Comparison of ENCODE assay signal across 18 mouse cellular contexts in genomic region chr6:90754927-90755612, GRCm38 (mm10).
A peak's percentile ranks its signal among the peaks of the same experiment; 100 is the strongest.
DNase-seq lines count a peak whose midpoint lies in the region; ATAC-seq and TF ChIP-seq lines count a peak whose summit lies in the region.
"Had no signal": no experiment of that assay in that cellular context is flagged by ENCODE, and none has a peak within 500 bp of the region (broad histone marks: within the 10 kb centered on the region; RNA-seq: fewer than 3 reads in every experiment).

No protein-coding gene starts in this region.

- H3K9ac ChIP-seq in kidney, embryonic 15.5 days: no peak overlapping the region
- no peak overlapping the region for H3K9ac ChIP-seq in liver, postnatal 0 days (replicated peaks)
- H3K9ac ChIP-seq in hindbrain, embryonic 16.5 days (ENCODE audit: low read depth, low read length): no peak overlapping the region
- H3K9ac ChIP-seq: hindbrain, embryonic 15.5 days; lung, embryonic 15.5 days; midbrain, embryonic 15.5 days; neural tube, embryonic 12.5 days had no signal

- H3K27me3 ChIP-seq in kidney, embryonic 15.5 days: no peaks in the 10 kb centered on the region
- H3K27me3 ChIP-seq in liver, postnatal 0 days (ENCODE audit: insufficient read depth, low read length): no peaks in the 10 kb centered on the region
- H3K27me3 ChIP-seq in hindbrain, embryonic 16.5 days (replicated peaks; ENCODE audit: control insufficient read depth, insufficient read depth, low read length): no peaks in the 10 kb centered on the region
- H3K27me3 ChIP-seq: hindbrain, embryonic 15.5 days; lung, embryonic 15.5 days; midbrain, embryonic 15.5 days; neural tube, embryonic 12.5 days had no signal

- no peaks in the 10 kb centered on the region for H3K36me3 ChIP-seq in kidney, embryonic 15.5 days
- H3K36me3 ChIP-seq in liver, postnatal 0 days (replicated peaks; ENCODE audit: insufficient read depth, low read length): no peaks in the 10 kb centered on the region
- H3K36me3 ChIP-seq in hindbrain, embryonic 16.5 days (ENCODE audit: control insufficient read depth, insufficient read depth, low read length): no peaks in the 10 kb centered on the region
- H3K36me3 ChIP-seq: hindbrain, embryonic 15.5 days; lung, embryonic 15.5 days; midbrain, embryonic 15.5 days; neural tube, embryonic 12.5 days had no signal

- TF ChIP-seq EP300 in liver, postnatal 0 days (IDR thresholded peaks at IDR 0.05; ENCODE audit: low read depth): no peak

- WGBS in kidney, embryonic 15.5 days: 57% methylated on average over 7 of the region's 7 CpGs
- 55% methylated on average over 7 of the region's 7 CpGs for WGBS in liver, postnatal 0 days (ENCODE audit: insufficient replicate concordance)
- 84% methylated on average over 7 of the region's 7 CpGs for WGBS in hindbrain, embryonic 16.5 days

- H3K4me3 ChIP-seq in kidney, embryonic 15.5 days (replicated peaks): no peak overlapping the region
- no peak overlapping the region for H3K4me3 ChIP-seq in liver, postnatal 0 days (ENCODE audit: low read depth, low read length)
- no peak overlapping the region for H3K4me3 ChIP-seq in hindbrain, embryonic 16.5 days (ENCODE audit: low read length)
- H3K4me3 ChIP-seq: erythroblast, embryonic 14.5 days; hindbrain, embryonic 15.5 days; lung, embryonic 15.5 days; midbrain, embryonic 15.5 days; neural tube, embryonic 12.5 days had no signal

- ATAC-seq in kidney, embryonic 15.5 days (replicated peaks; ENCODE audit: low FRiP score): no peak
- no peak for ATAC-seq in liver, postnatal 0 days
- ATAC-seq in hindbrain, embryonic 16.5 days: no peak
- ATAC-seq: activated CD4-positive, CD25-positive, alpha-beta regulatory T cell, adult 4 months; midbrain, embryonic 15.5 days had no signal

- TF ChIP-seq CTCF in liver, postnatal 0 days (IDR thresholded peaks at IDR 0.05; ENCODE audit: low read depth): no peak

- H3K9me3 ChIP-seq in kidney, embryonic 15.5 days (replicated peaks): no peaks in the 10 kb centered on the region
- no peaks in the 10 kb centered on the region for H3K9me3 ChIP-seq in liver, postnatal 0 days (ENCODE audit: low read length)
- H3K9me3 ChIP-seq in hindbrain, embryonic 16.5 days (ENCODE audit: control insufficient read depth, low read length): no peaks in the 10 kb centered on the region
- H3K9me3 ChIP-seq: hindbrain, embryonic 15.5 days; lung, embryonic 15.5 days; midbrain, embryonic 15.5 days; neural tube, embryonic 12.5 days had no signal

- no peak overlapping the region for H3K4me2 ChIP-seq in kidney, embryonic 15.5 days
- H3K4me2 ChIP-seq in liver, postnatal 0 days (ENCODE audit: low read depth, low read length): peak overlapping the region; percentile 56
- H3K4me2 ChIP-seq in hindbrain, embryonic 16.5 days (ENCODE audit: low read length): no peak overlapping the region
- H3K4me2 ChIP-seq: hindbrain, embryonic 15.5 days; lung, embryonic 15.5 days; midbrain, embryonic 15.5 days; neural tube, embryonic 12.5 days had no signal

- H3K4me1 ChIP-seq in kidney, embryonic 15.5 days: no peaks in the 10 kb centered on the region
- H3K4me1 ChIP-seq in liver, postnatal 0 days (ENCODE audit: insufficient read depth): peaks cover 54% of the 10 kb centered on the region
- H3K4me1 ChIP-seq in hindbrain, embryonic 16.5 days (ENCODE audit: control insufficient read depth, insufficient read depth, low read depth, low read length): peaks cover 7% of the 10 kb centered on the region

- H3K27ac ChIP-seq in kidney, embryonic 15.5 days: no peak overlapping the region
- peak overlapping the region; percentile 70; the same call in 1 of the 2 replicates for H3K27ac ChIP-seq in liver, postnatal 0 days (ENCODE audit: low read depth)
- no peak overlapping the region for H3K27ac ChIP-seq in hindbrain, embryonic 16.5 days (ENCODE audit: low read depth, low read length)
- H3K27ac ChIP-seq: hindbrain, embryonic 15.5 days; lung, embryonic 15.5 days; midbrain, embryonic 15.5 days; neural tube, embryonic 12.5 days had no signal

- peak; percentile 67 for DNase-seq in cerebellum, adult 11-12 months
- no peak for DNase-seq in cerebellum, adult 8-10 months
- peak; percentile 32 for DNase-seq in kidney, postnatal 14 days
- DNase-seq in A20 (ENCODE audit: low read depth, low spot score): peak; percentile 26
- no peak for DNase-seq in liver, postnatal 0 days
- no peak for DNase-seq in thymus, postnatal 4 days
- DNase-seq: heart, adult 18-20 months; layer of hippocampus, adult 9-11 months; retina, postnatal 1 day; spleen, adult 18-20 months had no signal

Comparison
In these comparisons a context has a peak if more than half of its experiments do, and no peak if none do; other contexts are left out.
1. DNase-seq: peak in cerebellum, adult 11-12 months (single experiment), kidney, postnatal 14 days (single experiment) and A20 (single experiment); none in cerebellum, adult 8-10 months (single experiment), liver, postnatal 0 days (single experiment) and thymus, postnatal 4 days (single experiment).